Mouse (Mus musculus) neural tube, embryonic 14.5 days (tissue): ENCODE results near the gene Slc6a3. TPM values are rescaled to one million over a fixed set of nuclear protein-coding genes. Genes with fewer than 3 reads are reported as not detected.
A peak's percentile ranks its signal among the peaks of the same experiment; 100 is the strongest.

Experiments used
- ATAC-seq: fragments of 200-750 bp; cut with Nextera tagmentation; 2 replicates; pipeline ENCODE4 v1.8.0; 2017; ENCODE audit warnings: low read depth, mild to moderate bottlenecking, moderate TSS enrichment, moderate library complexity
- H3K27ac ChIP-seq: fragments of 300-500 bp; sonication (generic); 2 replicates; pipeline ENCODE4 v1.5.1; 2014; ENCODE audit warnings: low read depth, mild to moderate bottlenecking, control low read depth, low read length, moderate library complexity, mixed read lengths
- H3K27me3 ChIP-seq: fragments of 300-500 bp; sonication (generic); 2 replicates; pipeline ENCODE4 v1.6.1; 2014; ENCODE audit warnings: low read length; ENCODE audit not compliant: control insufficient read depth, insufficient read depth
- H3K36me3 ChIP-seq: fragments of 300-500 bp; sonication (generic); 2 replicates; pipeline ENCODE4 v1.6.1; 2014; ENCODE audit warnings: low read length, mixed read lengths; ENCODE audit not compliant: control insufficient read depth, insufficient read depth
- H3K4me1 ChIP-seq: fragments of 300-500 bp; sonication (generic); 2 replicates; pipeline ENCODE4 v1.6.1; 2014; ENCODE audit warnings: low read length; ENCODE audit not compliant: control insufficient read depth, insufficient read depth
- H3K4me2 ChIP-seq: fragments of 300-500 bp; sonication (generic); 2 replicates; pipeline ENCODE4 v1.6.1; 2014; ENCODE audit warnings: mild to moderate bottlenecking, low read depth, low read length, control low read depth
- H3K4me3 ChIP-seq: fragments of 300-500 bp; sonication (generic); 2 replicates; pipeline ENCODE4 v1.5.1; 2014; ENCODE audit warnings: low read depth, low read length, control low read depth, mixed read lengths
- H3K9ac ChIP-seq: fragments of 300-500 bp; sonication (generic); replicated peaks from 2 replicates; pipeline ENCODE4 v1.6.1; 2014; ENCODE audit warnings: low read depth, mild to moderate bottlenecking, control low read depth, low read length, mixed read lengths
- H3K9me3 ChIP-seq: fragments of 300-500 bp; sonication (generic); 2 replicates; pipeline ENCODE4 v1.6.1; 2016; ENCODE audit warnings: low read length; ENCODE audit not compliant: control insufficient read depth
- WGBS: fragments of 180-500 bp; shearing (Covaris S2); extraction: QIAGEN DNeasy Blood & Tissue Kit; methylation state at CpG from one replicate; pipeline ENCODE4 v1.1.7; 2014; 5-methylcytosine and 5-hydroxymethylcytosine counted together
- polyA plus RNA-seq: library from polyadenylated mRNA; unstranded; fragments of >200 nt; fragmentation: Nextera tagmentation; extraction: Ambion mirVana; gene quantifications from 2 replicates; pipeline ENCODE4 v1.2.1, GENCODE M21; 2014

The Slc6a3 gene
- polyA plus RNA-seq, 1 experiment from 2014 or later = not detected

GRCm38 (mm10) chr13:73603522-73604155 lies 67.1 kb downstream of the Slc6a3 start, which contains the start of gene Clptm1l:
Gene Clptm1l, plus strand, starts transcription at chr13:73604006.
- Histone ChIP-seq H3K4me3 (peak within 1 kb of the TSS; percentile 78), H3K27ac (peak within 1 kb of the TSS; percentile 69), H3K27me3 (no peaks in the 10 kb centered on the region), H3K4me2 (peak within 1 kb of the TSS; percentile 90), H3K36me3 (peaks cover 14% of the 10 kb centered on the region; the same call in 1 of the 2 replicates), H3K4me1 (peaks cover 13% of the 10 kb centered on the region), H3K9ac (peak within 1 kb of the TSS; percentile 91), H3K9me3 (no peaks in the 10 kb centered on the region)
- ATAC-seq = peak; percentile 99
- under 1% methylated on average over 52 of the region's 53 CpGs for WGBS

- Histone ChIP-seq H3K27me3 (no peaks in the 10 kb centered on the region), H3K4me2 (peak overlapping the region; percentile 90), H3K36me3 (peaks cover 22% of the 10 kb centered on the region), H3K9me3 (no peaks in the 10 kb centered on the region), H3K4me3 (peak overlapping the region; percentile 78), H3K9ac (peak overlapping the region; percentile 91), H3K27ac (peak overlapping the region; percentile 69), H3K4me1 (peaks cover 13% of the 10 kb centered on the region)
- ATAC-seq = peak; percentile 87
- 8% methylated on average over 20 of the region's 39 CpGs for WGBS
These were observed 67.8 kb downstream of the Slc6a3 start for GRCm38 (mm10) chr13:73604156-73604957.

GRCm38 (mm10) chr13:73618406-73618805 lies 81.9 kb downstream of the Slc6a3 start:
- no peak for ATAC-seq
- Histone ChIP-seq H3K36me3 (peaks cover 71% of the 10 kb centered on the region), H3K9me3 (no peaks in the 10 kb centered on the region), H3K27me3 (no peaks in the 10 kb centered on the region), H3K4me2 (no peak overlapping the region), H3K4me1 (no peaks in the 10 kb centered on the region), H3K9ac (no peak overlapping the region), H3K4me3 (no peak overlapping the region), H3K27ac (no peak overlapping the region)
- 95% methylated on average over 5 of the region's 5 CpGs for WGBS

GRCm38 (mm10) chr13:73620637-73621036 lies 84.1 kb downstream of the Slc6a3 start:
- Histone ChIP-seq H3K4me1 (no peaks in the 10 kb centered on the region), H3K4me3 (no peak overlapping the region), H3K27ac (no peak overlapping the region), H3K9ac (no peak overlapping the region), H3K4me2 (no peak overlapping the region), H3K27me3 (no peaks in the 10 kb centered on the region), H3K36me3 (peaks cover 51% of the 10 kb centered on the region), H3K9me3 (no peaks in the 10 kb centered on the region)
- WGBS = 73% methylated on average over 6 of the region's 6 CpGs
- ATAC-seq = no peak

- peak overlapping the region; percentile 40 for H3K4me3 ChIP-seq
- ATAC-seq = no peak
These were observed 89.8 kb downstream of the Slc6a3 start for GRCm38 (mm10) chr13:73626410-73626744.

GRCm38 (mm10) chr13:73626745-73627549 lies 90.4 kb downstream of the Slc6a3 start, which contains the start of gene Tert:
Gene Tert, plus strand, starts transcription at chr13:73626911.
- Histone ChIP-seq H3K27me3 (no peaks in the 10 kb centered on the region), H3K4me2 (peak within 1 kb of the TSS; percentile 77), H3K4me1 (no peaks in the 10 kb centered on the region), H3K36me3 (no peaks in the 10 kb centered on the region), H3K9ac (peak within 1 kb of the TSS; percentile 66), H3K27ac (no peak within 1 kb of the TSS), H3K4me3 (peak within 1 kb of the TSS; percentile 40), H3K9me3 (no peaks in the 10 kb centered on the region)
- 8% methylated on average over 47 of the region's 47 CpGs for WGBS
- ATAC-seq = peak; percentile 88

More at GRCm38 (mm10) chr13:73626410-73626744, 89.8 kb downstream of the Slc6a3 start:
- Histone ChIP-seq H3K9me3 (no peaks in the 10 kb centered on the region), H3K9ac (no peak overlapping the region), H3K36me3 (peaks cover under 1% of the 10 kb centered on the region; the same call in 1 of the 2 replicates), H3K27me3 (no peaks in the 10 kb centered on the region), H3K4me2 (peak overlapping the region; percentile 77), H3K27ac (no peak overlapping the region), H3K4me1 (no peaks in the 10 kb centered on the region)
- 44% methylated on average over 6 of the region's 6 CpGs for WGBS

Other genes with a start within 250 kb of the Slc6a3 start
- gene Mrpl36, start 208.2 kb upstream of the Slc6a3 start, polyA plus RNA-seq = 78.8 and 91.9 TPM in 2 replicates
- gene Ndufs6, start 208.2 kb upstream of the Slc6a3 start, polyA plus RNA-seq = 390 and 416 TPM in 2 replicates
- 74.9 and 80.1 TPM in 2 replicates for gene Lpcat1, start 69.5 kb upstream of the Slc6a3 start, polyA plus RNA-seq
- gene Clptm1l, start 67.3 kb downstream of the Slc6a3 start, polyA plus RNA-seq = 141 and 143 TPM in 2 replicates
- gene Tert, start 90.2 kb downstream of the Slc6a3 start, polyA plus RNA-seq = 6.6 and 7.0 TPM in 2 replicates
- not detected in 2 replicates for gene Slc6a18, start 141.3 kb downstream of the Slc6a3 start, polyA plus RNA-seq
- 0.07 and 0.54 TPM in 2 replicates for gene Slc6a19, start 168.1 kb downstream of the Slc6a3 start, polyA plus RNA-seq
- gene Slc12a7, start 196.3 kb downstream of the Slc6a3 start, polyA plus RNA-seq = 5.9 and 12.4 TPM in 2 replicates